Mouse (Mus musculus) small intestine, adult 2 months (tissue): ENCODE measurements at regions not wholly inside any gene's neighbourhood (a gene's known extent, or its start where the extent isn't known, plus 50 kb on each side); places are given as distances from the start of the nearest gene placed in this dataset.

Experiments
- H3K27ac ChIP-seq: fragments of 200-500 bp; 2 replicates; pipeline ENCODE4 v1.5.1; 2012; ENCODE audit warnings: low read depth, low read length, control low read depth, inconsistent platforms; ENCODE audit not compliant: insufficient read depth
- H3K27me3 ChIP-seq: fragments of 200-500 bp; 2 replicates; pipeline ENCODE4 v1.6.1; 2012; ENCODE audit warnings: mild to moderate bottlenecking, moderate library complexity, low read length, inconsistent platforms; ENCODE audit not compliant: control insufficient read depth, insufficient read depth
- H3K36me3 ChIP-seq: fragments of 200-500 bp; 2 replicates; pipeline ENCODE4 v1.6.1; 2012; ENCODE audit warnings: mild to moderate bottlenecking, low read length, control low read depth, inconsistent platforms; ENCODE audit not compliant: control insufficient read depth, insufficient read depth
- H3K4me1 ChIP-seq: fragments of 200-500 bp; 2 replicates; pipeline ENCODE4 v1.6.1; 2012; ENCODE audit warnings: low read length, inconsistent platforms, mixed read lengths; ENCODE audit not compliant: control insufficient read depth, insufficient read depth, insufficient read length
- H3K4me3 ChIP-seq: fragments of 200-500 bp; 2 replicates; pipeline ENCODE4 v1.5.1; 2012; ENCODE audit warnings: low read depth, mild to moderate bottlenecking, control low read depth, inconsistent platforms, low read length, moderate library complexity
- CTCF ChIP-seq: fragments of 200-500 bp; IDR thresholded peaks from 2 replicates; pipeline ENCODE4 v1.5.1; 2012; ENCODE audit warnings: low read depth, mild to moderate bottlenecking, control low read depth, inconsistent platforms, low read length, moderate library complexity, mixed read lengths; ENCODE audit not compliant: insufficient replicate concordance, insufficient read length; ENCODE audit errors: extremely low read depth
- POLR2A ChIP-seq: fragments of 200-500 bp; IDR thresholded peaks from 2 replicates; pipeline ENCODE4 v1.6.1; 2012; ENCODE audit warnings: low read depth, mild to moderate bottlenecking, control low read depth, inconsistent platforms, low read length, moderate library complexity
- WGBS: fragments of 180-500 bp; shearing (Covaris S2); methylation state at CpG from one replicate; pipeline ENCODE4 v1.1.7; 2018; 5-methylcytosine and 5-hydroxymethylcytosine counted together

- no peaks in the 10 kb centered on the region for H3K27me3 ChIP-seq
- 74% methylated on average over 1 of the region's 1 CpGs for WGBS
- no peak for TF ChIP-seq POLR2A
- TF ChIP-seq CTCF = no peak
- no peak overlapping the region for H3K27ac ChIP-seq
- H3K4me1 ChIP-seq = no peaks in the 10 kb centered on the region
- no peak overlapping the region for H3K4me3 ChIP-seq
- H3K36me3 ChIP-seq = no peaks in the 10 kb centered on the region
Observed at GRCm38 (mm10) chr17:4501029-4501428, 493.1 kb upstream of the Arid1b start.

GRCm38 (mm10) chr17:4504951-4505350 is 489.2 kb upstream of the Arid1b start:
- Histone ChIP-seq H3K27me3 (no peaks in the 10 kb centered on the region), H3K27ac (no peak overlapping the region), H3K4me1 (no peaks in the 10 kb centered on the region), H3K4me3 (no peak overlapping the region), H3K36me3 (no peaks in the 10 kb centered on the region)
- TF ChIP-seq POLR2A (no peak), CTCF (no peak)
- WGBS = 72% methylated on average over 6 of the region's 6 CpGs

- Histone ChIP-seq H3K36me3 (no peaks in the 10 kb centered on the region), H3K4me3 (no peak overlapping the region), H3K27me3 (no peaks in the 10 kb centered on the region), H3K4me1 (no peaks in the 10 kb centered on the region), H3K27ac (no peak overlapping the region)
- 66% methylated on average over 3 of the region's 3 CpGs for WGBS
- no peak for TF ChIP-seq POLR2A
- no peak for TF ChIP-seq CTCF
Observed at GRCm38 (mm10) chr17:4509506-4509905, 484.6 kb upstream of the Arid1b start.

GRCm38 (mm10) chr17:4516141-4516540 is 478.0 kb upstream of the Arid1b start:
- no peaks in the 10 kb centered on the region for H3K27me3 ChIP-seq
- H3K36me3 ChIP-seq = no peaks in the 10 kb centered on the region
- no peak overlapping the region for H3K4me3 ChIP-seq
- no peak for TF ChIP-seq POLR2A
- TF ChIP-seq CTCF = no peak
- no peak overlapping the region for H3K27ac ChIP-seq
- 86% methylated on average over 7 of the region's 7 CpGs for WGBS
- H3K4me1 ChIP-seq = no peaks in the 10 kb centered on the region

- TF ChIP-seq POLR2A (no peak), CTCF (no peak)
- Histone ChIP-seq H3K27ac (no peak overlapping the region), H3K36me3 (no peaks in the 10 kb centered on the region), H3K27me3 (no peaks in the 10 kb centered on the region), H3K4me1 (no peaks in the 10 kb centered on the region), H3K4me3 (no peak overlapping the region)
- WGBS = 72% methylated on average over 3 of the region's 3 CpGs
Observed at GRCm38 (mm10) chr17:4516846-4517245, 477.3 kb upstream of the Arid1b start.

- Histone ChIP-seq H3K4me1 (no peaks in the 10 kb centered on the region), H3K27me3 (no peaks in the 10 kb centered on the region), H3K27ac (no peak overlapping the region), H3K36me3 (no peaks in the 10 kb centered on the region), H3K4me3 (no peak overlapping the region)
- TF ChIP-seq POLR2A (no peak), CTCF (no peak)
- WGBS = 94% methylated on average over 4 of the region's 4 CpGs
Observed at GRCm38 (mm10) chr17:4521031-4521430, 473.1 kb upstream of the Arid1b start.

GRCm38 (mm10) chr17:4526466-4526865 is 467.7 kb upstream of the Arid1b start:
- TF ChIP-seq CTCF (no peak), POLR2A (no peak)
- no peak overlapping the region for H3K27ac ChIP-seq
- 51% methylated on average over 7 of the region's 7 CpGs for WGBS
- H3K27me3 ChIP-seq = no peaks in the 10 kb centered on the region
- H3K4me1 ChIP-seq = no peaks in the 10 kb centered on the region
- H3K4me3 ChIP-seq = no peak overlapping the region
- no peaks in the 10 kb centered on the region for H3K36me3 ChIP-seq

- TF ChIP-seq POLR2A (no peak), CTCF (no peak)
- H3K4me1 ChIP-seq = no peaks in the 10 kb centered on the region
- no peak overlapping the region for H3K27ac ChIP-seq
- H3K36me3 ChIP-seq = no peaks in the 10 kb centered on the region
- WGBS = 73% methylated on average over 2 of the region's 2 CpGs
- H3K4me3 ChIP-seq = no peak overlapping the region
- H3K27me3 ChIP-seq = no peaks in the 10 kb centered on the region
Observed at GRCm38 (mm10) chr17:4532126-4532525, 462.0 kb upstream of the Arid1b start.
